Mouse (Mus musculus): Measurements from ENCODE around the gene Svep1. TPM values are rescaled to one million over a fixed set of nuclear protein-coding genes. Genes with fewer than 3 reads are reported as not detected.
A peak's percentile ranks its signal among the peaks of the same experiment; 100 is the strongest.

Gene Svep1
- 10 to 100 TPM; 11.0 to 12.1 TPM for total RNA-seq (2021)

DNA sequence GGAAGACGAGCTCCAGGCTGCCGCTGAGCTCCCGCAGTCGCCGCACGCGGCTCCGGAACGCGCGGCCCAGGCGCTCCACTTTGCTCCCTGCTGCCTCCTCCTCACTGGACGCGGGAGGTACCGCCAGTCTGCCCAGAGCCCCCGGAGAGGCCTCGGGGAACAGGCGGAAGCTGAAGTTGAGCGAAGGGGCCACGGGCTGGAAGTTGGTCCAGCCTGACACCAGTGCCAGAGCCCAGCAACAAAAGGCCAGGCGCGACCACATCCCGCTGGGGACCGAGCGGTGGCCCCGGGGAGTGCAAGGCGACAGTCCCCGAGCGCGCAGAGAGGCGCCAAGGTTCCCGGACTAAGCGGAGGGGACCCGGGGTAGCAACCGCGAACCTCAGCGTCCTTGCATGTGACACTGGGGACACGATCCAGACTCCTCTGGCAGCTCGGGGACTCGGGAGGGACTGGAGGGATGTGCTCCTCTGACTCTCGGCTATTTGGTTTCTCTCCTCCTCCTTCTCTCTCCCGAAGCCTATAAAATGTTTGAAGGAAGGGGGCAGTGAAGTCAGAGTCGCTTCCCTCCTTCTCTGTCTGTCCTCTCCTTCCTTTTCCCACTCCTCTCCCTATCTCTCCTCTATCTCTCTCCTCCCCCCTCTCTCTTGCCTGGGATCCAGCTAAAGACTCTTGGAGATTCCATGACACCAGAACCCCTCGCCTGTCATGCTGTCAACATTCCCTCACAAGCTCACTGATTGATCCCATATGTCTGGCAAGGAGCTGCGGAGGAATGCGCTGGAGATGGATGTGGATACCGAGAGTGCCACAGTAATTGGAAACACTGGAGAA lies at the start of gene Svep1:
Gene Svep1 (minus strand): TSS at position 745 of the 831 bp plus-strand sequence.
- DNase-seq: peak; percentile 56 to 58

DNA sequence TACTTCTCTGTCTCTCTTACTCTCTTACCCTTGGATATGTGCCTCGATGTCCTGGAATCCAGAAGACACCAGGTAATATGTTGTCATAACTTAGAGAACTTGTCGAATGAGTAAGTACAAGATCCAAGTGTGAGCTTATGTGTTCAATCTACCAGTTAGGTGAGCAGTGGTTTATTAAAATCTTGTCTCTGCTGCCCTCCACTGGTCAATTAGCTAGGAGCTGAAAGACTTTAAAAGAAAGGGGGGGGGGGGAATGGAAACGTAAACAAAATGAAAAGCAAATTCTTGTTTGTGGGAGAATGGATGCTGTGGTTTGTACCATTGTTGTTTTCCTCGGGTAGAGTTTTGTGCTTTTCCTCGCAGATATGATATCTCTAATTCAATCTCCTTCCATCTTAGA lies 46.8 kb upstream of the Svep1 start:
- intact Hi-C loops (cut with DNase I): loop anchor here (1.0 to 10.0 kb wide), 3 partner anchors 170 to 589 kb away; no protein-coding TSS in a partner anchor
- DNase-seq: peak; percentile 51 to 74

More for the DNA sequence above, at the start of gene Svep1:
- intact Hi-C loops (cut with DNase I): no loop called here

DNA sequence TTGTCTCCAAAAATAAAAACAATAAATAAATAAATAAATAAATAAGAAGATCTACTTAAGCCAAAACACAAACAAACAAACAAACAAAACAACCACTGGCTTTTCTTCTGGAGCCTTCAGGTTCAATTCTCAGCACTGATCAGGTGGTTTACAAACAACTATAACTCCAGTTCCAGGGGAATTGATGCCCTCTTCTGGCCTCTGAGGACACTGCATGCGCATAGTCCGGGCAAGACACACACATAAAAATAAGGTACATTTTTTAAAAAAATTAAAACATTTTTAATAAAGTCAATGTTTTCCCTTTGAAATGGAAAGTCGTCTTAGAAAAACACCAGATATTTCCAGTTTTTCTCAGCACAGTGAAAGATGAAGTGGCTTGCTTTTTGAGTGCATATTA lies 45.7 kb upstream of the Svep1 start:
- intact Hi-C loops (cut with DNase I): loop anchor here (10.0 kb wide), 2 partner anchors 348 to 588 kb away; no protein-coding TSS in a partner anchor
- no peak for DNase-seq

DNA sequence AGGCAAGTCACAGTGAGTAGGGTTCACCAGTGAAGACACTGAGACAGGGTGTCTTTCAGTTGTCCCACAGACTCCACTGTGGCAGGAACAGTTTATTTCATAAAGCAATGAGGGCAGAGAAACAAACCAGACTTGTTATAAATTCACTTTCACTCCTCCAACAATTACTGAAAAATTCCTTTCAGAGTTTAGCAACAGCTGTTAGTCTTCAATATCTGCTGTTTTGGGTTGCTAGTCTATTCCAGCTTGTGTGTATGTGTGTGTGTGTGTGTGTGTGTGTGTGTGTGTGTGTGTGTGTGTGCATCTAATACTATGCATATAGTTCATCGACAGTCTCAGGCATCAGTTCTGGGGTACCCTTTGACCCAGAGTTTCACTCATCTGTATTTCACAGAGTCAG lies 38.9 kb upstream of the Svep1 start:
- no peak for DNase-seq
- intact Hi-C loops (cut with DNase I): no loop called here

DNA sequence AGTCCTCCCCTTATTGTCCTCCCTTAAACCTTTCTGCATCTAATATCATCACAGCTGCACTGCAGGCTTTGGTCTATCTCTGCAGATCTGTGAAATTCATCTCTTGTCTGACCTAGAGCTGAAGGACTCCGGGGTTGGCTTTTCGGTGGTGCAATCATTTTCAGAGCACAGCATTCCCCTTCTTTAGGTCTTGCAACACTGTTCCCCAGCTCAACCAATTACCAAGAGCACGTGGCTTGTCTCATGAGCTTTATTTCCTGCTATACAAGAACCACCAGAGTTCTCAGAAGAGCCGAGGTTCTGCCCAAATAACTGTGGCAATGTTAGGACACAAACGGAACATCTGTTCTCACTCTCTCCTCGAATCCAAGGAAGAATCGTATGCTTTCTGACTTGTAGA lies 33.8 kb upstream of the Svep1 start:
- no peak for DNase-seq
- intact Hi-C loops (cut with DNase I): no loop called here

DNA sequence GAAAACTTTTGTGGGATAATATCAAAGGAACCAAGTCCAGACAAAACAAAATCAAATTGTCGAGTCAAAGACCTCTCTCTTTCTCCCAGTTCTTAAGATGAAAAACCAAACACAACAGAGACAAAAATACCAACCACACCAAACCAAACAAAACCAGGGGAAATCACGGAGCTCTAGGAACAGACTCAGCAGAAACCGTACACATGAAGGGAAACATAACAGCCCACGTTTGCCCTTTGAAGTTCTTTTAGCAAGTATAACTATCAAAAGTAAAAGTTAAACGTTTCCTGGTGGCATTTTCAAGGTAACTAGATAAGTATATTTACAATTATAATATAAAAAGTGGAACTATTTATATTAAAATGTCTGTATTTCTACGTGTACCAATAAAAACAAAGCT lies 29.2 kb upstream of the Svep1 start:
- DNase-seq: no peak
- intact Hi-C loops (cut with DNase I): no loop called here

DNA sequence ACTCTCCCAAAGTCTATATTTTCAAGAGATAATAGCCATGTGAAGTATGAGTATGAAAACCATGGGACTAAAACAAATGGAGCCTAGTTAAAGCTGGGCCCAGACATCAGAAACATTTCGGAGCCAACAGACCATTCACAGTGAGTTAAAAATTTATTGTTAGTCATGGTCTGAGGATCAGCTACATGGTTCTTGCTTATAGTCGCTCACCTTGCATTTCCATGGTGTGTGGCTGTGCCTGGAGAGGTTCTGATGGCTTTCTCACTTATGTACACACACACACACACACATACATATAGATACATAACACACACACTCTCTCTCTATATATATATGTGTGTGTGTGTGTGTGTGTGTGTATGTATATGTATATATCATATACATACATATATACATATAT lies 16.8 kb upstream of the Svep1 start:
- intact Hi-C loops (cut with DNase I): no loop called here
- DNase-seq: no peak

DNA sequence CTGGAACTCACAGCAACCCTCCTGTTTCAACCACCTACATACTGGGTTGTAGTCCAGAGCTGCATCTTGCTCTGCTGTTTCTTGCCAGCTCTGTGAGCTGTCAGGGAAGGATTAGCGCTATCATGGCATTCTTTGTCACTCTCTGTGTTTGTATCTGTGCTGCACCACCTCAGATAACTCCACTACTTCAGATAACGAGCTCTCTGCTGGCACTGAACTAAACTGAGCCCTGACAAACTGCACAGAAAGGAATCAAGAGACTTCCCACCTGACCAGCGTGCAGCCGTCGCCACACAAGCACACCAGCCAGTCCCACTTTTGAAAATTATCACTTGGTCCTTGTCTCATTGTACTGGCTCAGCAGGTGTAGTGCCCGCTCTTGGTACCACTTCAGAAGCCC lies 4.7 kb upstream of the Svep1 start:
- intact Hi-C loops (cut with DNase I): no loop called here
- no peak for DNase-seq

DNA sequence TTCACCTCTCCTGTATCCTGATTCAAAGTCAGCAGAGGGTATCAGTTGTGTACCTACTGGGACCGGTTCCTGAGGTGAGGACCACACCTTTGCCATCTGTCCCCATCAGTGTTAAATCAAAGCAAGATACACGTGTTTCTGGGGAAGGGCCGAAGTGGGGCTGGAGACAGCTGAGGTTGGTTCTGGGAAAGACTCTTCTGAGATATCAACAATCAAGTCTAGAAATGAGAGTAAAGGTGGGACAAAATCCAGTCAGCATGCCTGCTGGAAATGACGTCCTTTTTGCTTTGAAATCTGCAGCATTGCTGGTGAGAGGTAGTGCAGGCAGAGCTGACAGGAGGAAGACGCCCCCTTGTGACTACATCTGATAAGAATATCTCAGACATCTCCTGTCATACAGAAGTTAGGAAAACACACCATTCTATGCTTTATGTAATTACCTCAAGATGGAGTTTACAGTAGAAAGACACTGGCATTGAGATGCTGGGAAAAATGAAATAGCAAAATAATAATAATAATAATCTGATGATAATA lies 4.0 kb upstream of the Svep1 start:
- intact Hi-C loops (cut with DNase I): no loop called here

DNA sequence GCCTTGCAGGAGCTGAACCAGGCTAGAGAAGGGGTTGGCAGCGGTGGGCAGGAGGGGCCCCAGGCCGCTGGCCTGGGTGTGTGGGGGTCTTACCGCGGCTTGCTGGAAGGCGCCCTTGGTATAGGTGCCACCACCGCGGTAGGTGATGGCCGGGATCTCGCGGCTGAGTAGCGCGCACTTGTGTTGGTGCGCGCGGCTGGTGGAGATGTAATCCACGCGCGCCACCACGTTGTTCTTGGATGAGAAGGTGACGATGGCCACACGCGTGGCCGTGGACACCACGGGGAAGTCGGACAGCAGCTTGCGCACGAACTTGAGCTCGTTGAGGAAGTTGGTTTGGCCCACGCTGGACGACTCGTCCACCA lies 927 bp downstream of the Svep1 start:
- no peak for DNase-seq
- intact Hi-C loops (cut with DNase I): no loop called here

More for the DNA sequence above, 4.0 kb upstream of the Svep1 start:
- DNase-seq: no peak

DNA sequence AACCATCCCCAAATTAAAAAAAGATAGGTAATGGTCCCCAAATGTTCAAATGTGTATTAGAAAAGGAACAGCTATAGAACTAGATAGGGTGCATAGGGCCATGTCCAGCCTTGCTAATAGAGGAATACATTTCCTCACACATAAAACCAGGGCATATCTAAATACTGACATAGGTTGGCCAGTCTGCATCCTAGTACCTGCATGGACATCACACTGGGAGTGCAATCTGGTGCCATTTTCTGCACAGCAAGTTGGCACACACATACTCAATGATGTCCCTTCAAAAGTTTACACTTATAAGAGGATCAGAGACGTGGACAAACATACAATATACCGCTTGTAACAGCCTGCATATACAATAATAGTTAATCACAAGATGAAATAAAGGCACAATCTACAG lies 5.0 kb downstream of the Svep1 start:
- intact Hi-C loops (cut with DNase I): no loop called here

DNA sequence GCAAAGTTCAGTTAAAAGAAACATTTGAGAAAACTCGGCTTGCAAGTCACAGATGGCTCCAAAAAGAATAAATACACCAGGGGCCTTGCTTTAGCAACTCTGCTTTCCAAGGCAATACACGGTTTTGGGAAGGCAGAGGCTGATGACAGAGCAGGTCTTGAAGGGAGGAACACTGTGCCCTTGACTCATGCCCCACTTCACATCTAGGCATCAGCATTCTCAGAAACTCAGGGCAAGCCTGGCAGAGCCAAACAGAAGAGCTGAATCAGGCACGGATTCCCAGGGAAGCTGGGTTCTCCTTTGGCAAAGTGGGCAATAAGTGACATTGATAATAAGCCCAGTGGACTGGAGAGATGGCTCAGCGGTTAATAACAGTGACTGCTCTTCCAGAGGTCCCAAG lies 5.8 kb downstream of the Svep1 start:
- intact Hi-C loops (cut with DNase I): no loop called here
- no peak for DNase-seq

More for the DNA sequence above, 5.0 kb downstream of the Svep1 start:
- DNase-seq: no peak

DNA sequence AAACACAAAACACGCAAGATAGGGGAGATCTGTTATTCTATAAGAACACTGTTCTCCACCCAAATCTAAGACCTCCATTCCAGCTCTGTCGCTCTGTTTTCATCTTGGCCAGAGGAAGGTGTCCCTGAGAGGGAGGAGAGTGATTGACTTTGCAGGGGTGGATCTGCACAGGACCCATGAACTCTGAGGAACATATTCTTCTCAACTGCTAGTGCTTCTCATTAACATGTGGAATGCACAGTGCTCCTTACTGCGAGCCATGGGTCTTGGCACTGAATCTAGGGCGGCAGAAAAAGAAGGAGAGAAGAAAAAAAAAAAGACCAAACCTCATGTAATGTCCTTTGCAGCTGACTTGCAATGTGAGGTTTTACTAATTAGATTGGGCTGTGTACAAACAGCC lies 9.4 kb downstream of the Svep1 start:
- no peak for DNase-seq
- intact Hi-C loops (cut with DNase I): no loop called here

DNA sequence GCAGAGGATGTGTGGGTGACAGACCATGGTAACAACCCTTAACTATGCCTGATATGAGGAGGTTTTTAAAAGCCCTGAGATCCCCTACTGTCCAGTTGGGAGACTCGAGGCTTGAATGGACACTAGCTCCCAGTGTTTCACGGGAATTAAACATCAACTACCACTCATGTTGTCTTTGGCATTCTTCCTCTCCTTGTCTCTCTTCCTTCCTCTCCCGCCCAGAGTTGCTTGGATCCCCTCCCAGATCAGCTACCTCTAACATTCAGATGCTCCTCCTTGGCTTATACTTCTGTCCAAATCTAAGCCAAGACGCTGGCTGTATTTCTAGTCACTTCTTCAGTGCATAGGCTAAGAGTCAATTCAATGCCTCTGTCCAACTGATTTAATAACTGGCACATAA lies 9.9 kb downstream of the Svep1 start:
- DNase-seq: peak; percentile 55 to 59
- intact Hi-C loops (cut with DNase I): no loop called here

DNA sequence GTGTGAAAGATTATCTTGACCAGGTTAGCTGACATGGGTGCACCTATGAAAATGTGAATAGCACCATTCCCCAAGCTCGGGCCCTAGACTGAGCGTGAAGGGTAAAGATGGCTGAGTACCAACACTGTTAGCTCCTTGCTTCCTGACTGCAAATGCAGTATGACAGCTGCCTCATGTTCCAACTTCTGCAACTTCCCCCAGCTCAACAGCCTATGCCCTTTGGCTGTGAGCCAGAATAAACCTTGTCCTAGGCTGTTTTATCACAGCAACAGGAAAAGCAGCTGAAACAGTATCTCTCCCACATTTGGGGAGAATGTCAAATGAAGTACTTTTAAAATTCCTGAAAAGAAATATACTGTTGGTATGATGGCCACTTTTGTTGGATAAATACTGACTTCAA lies 10.7 kb downstream of the Svep1 start:
- DNase-seq: no peak
- intact Hi-C loops (cut with DNase I): no loop called here

DNA sequence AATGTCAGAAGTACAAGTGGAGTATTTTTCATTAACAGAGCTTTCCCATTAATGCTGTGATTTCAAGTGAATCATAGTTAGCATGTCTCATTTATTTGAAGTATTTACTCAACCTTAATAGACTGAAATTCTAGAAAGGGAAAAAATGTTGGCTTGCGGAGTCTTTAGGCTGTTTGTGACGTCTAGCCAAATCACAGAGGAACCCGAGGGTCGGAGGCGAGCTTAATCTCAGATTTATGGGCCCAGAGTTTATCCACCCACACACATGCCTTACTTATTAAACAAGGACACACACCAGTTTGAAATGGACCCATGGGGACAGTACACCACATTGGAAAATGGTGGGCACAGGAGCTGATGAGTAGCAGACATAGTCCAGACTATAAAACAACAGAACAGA lies 17.4 kb downstream of the Svep1 start:
- intact Hi-C loops (cut with DNase I): no loop called here
- no peak for DNase-seq

DNA sequence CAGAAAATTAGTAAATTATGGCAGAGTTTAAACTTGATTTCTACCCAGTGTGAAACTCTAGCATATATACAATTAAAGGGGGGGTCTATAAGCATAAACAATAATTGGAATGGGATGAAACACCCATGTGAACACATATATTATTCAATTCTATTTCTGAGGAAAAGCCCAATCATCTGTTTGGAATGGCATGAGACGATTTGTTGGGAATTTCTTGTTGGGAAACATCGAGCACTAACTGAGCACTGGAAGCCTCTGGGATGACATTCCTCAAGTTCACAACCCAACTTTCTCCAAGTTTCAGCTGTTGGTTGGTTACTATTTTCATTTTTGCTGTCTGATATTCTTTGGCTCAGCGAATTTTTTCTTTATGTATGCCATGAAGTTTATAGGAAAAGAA lies 21.3 kb downstream of the Svep1 start:
- intact Hi-C loops (cut with DNase I): no loop called here

DNA sequence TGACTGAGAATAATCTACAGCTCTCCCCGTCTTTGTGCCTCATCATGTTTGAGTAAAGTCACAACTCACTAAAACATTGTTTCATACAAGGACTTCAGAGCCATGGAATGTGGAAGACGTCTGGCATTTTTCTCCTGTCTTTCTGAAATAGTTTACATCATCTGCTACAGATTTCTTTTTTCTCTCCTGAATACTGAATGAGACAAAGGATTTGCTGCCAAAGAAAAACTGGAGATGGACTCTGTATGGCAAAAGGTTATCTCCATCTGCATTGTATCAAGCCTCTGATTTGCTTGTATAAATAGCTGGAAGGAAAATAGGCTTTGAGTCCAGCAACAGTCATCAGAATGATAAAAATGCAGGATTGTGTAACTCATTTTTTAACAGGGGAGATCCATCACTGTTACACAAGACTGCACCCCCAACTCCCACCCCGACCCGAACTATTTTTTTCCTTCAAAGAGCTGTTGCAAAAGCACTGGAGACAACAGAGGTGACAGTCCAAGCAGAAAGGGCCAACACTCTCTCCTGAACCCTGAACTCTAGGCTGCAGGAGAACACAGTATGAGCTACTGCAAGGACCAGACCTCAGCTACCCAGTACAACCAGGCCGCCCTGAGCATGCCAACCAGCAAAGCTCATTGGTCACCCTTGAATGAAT lies 21.8 kb downstream of the Svep1 start:
- intact Hi-C loops (cut with DNase I): no loop called here
- peak; percentile 40 to 42 for DNase-seq

More for the DNA sequence above, 21.3 kb downstream of the Svep1 start:
- DNase-seq: no peak

DNA sequence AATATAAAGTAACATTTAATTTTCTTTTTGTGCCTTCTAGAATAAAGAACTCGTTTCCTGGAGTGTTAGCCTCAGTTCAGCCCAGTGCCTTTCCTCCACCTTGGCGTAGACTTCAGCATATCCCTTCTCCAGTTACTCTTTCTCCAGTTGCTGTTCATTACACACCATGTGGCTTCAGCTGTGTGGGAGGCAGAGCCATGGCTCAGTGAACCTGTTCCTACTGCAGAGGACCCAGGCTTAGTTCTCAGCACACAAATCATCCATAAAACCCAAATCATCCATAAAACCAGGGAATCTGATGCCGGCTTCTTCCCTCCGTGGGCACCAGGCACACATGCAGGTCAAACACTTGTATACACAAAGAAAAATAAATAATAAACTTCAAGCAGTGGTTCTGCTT lies 22.8 kb downstream of the Svep1 start:
- intact Hi-C loops (cut with DNase I): no loop called here
- no peak for DNase-seq

DNA sequence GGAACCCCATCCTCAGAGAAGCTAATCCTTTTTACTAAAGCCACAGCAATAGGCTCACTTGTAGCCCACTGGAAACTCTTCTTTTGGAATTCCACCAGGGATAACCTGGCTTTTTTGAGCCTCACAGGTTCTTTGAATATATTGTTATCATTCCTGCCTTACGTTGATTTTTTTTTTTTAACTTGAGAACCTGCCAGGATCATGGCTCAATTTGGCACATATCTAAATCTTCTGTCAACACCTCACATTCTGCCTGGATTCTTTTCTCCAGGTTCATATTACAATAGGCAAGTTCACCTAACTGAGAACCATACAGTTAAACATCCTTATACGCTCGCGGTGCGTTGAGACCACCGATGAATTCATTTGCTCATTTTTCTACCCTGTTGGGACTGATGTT lies 28.2 kb downstream of the Svep1 start:
- intact Hi-C loops (cut with DNase I): no loop called here
- no peak for DNase-seq

DNA sequence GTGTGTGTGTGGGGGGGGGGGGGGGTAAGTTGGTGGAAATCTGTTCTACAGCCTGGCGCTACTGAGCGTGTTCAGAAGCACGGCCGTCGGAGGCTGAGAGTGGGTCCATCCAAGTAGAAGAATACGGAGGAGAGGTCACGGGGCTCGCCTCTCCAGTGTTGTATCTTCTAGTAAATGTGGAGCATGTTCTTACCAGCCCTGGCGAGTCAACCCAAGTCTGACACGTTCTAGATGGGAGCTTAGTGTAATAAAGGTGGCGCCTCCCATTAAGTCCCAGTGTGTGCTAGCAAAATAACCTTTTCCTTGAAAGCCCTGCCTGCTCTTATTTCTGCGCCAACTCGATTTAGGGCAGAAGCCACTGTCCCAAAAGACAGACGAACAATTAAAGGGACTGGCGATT lies 29.4 kb downstream of the Svep1 start:
- DNase-seq: no peak
- intact Hi-C loops (cut with DNase I): no loop called here

DNA sequence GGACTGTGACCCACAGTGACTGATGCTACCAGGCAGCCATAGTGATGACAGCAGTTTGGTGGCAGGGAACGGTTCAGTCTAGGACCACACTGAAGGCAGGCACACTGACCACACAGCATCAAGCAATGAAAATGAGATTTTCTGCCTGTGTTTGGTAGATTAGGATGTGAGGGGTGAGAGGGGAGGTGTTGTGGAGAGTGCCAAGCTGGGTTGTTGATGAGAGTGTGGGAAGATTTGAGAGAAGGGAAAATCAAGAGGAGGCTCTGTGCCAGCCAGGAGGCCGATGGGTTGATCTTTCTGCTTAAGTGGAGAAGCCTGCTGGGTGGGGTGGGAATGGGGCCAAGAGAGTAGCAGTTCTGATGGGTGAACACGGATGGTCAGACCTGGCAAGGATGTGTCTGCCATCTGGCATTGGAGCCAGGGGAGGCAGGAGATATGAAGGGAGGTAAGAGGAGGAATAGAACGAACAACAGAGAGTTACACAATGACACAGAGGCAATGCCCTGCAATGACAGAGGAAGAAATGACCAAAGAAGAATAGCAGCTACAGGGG lies 32.1 kb downstream of the Svep1 start:
- DNase-seq: no peak
- intact Hi-C loops (cut with DNase I): no loop called here
